Comparison of ENCODE assay signal across 20 mouse cellular contexts in the genomic region with DNA sequence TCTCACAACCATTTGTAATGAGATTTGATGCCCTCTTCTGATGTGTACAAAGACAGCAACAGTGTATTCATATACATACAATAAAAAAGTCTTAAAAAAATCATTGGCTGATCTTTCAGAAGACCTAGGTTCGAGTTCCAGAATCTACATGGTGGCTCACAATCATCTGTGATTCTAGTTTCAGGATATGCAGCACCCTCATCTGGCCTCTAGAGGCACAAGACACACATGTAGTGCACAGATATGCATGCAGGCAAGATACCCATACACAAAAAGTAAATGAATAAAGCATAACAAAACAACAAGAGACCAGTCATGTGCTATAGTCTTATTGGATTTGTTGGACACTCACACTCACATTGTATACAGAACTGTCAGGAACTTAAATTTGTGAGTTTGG. TPM values are rescaled to one million over a fixed set of nuclear protein-coding genes. Genes with fewer than 3 reads are reported as not detected.
"Had no signal": no experiment of that assay in that cellular context is flagged by ENCODE, and none has a peak within 500 bp of the region (broad histone marks: within the 10 kb centered on the region; RNA-seq: fewer than 3 reads in every experiment).

No protein-coding gene starts in this region.

- H3K9ac ChIP-seq: limb, embryonic 13.5 days; liver, embryonic 14.5 days; midbrain, embryonic 13.5 days; neural tube, embryonic 15.5 days had no signal

- H3K4me2 ChIP-seq: limb, embryonic 13.5 days; midbrain, embryonic 13.5 days; neural tube, embryonic 15.5 days had no signal

- H3K4me3 ChIP-seq: limb, embryonic 13.5 days; midbrain, embryonic 13.5 days; myocyte; neural tube, embryonic 15.5 days had no signal

- H3K27me3 ChIP-seq: limb, embryonic 13.5 days; midbrain, embryonic 13.5 days; neural tube, embryonic 15.5 days had no signal

- ATAC-seq: midbrain, embryonic 13.5 days had no signal

- H3K36me3 ChIP-seq: limb, embryonic 13.5 days; midbrain, embryonic 13.5 days; neural tube, embryonic 15.5 days had no signal

- H3K27ac ChIP-seq: limb, embryonic 13.5 days; liver, embryonic 14.5 days; midbrain, embryonic 13.5 days; neural tube, embryonic 15.5 days had no signal

- H3K9me3 ChIP-seq: limb, embryonic 13.5 days; midbrain, embryonic 13.5 days; neural tube, embryonic 15.5 days had no signal

- DNase-seq: kidney, adult 11 months; kidney, postnatal 14 days; layer of hippocampus, adult 9-11 months; layer of hippocampus, postnatal 36 days; left cerebral cortex, postnatal 4 days; lung, adult 18-20 months; lung, postnatal 14 days; right cerebral cortex, adult 18-20 months; right cerebral cortex, postnatal 25 days; thymus, postnatal 4 days had no signal

- H3K4me1 ChIP-seq: limb, embryonic 13.5 days; midbrain, embryonic 13.5 days; neural tube, embryonic 15.5 days had no signal

RNA-seq across cellular contexts. Expression of gene Pax1, which starts 47.6 kb away (rescaled TPM):
- total RNA-seq: layer of hippocampus, postnatal 36 days; left cerebral cortex, postnatal 4 days; liver, adult 2 months; megakaryocyte-erythroid progenitor cell, adult 5-6 weeks had no signal
- polyA plus RNA-seq: kidney, embryonic 14.5 days; liver, adult 2 months; liver, embryonic 14.5 days; myocyte; small intestine, adult 2 months; stomach, embryonic 16.5 days had no signal
